Mouse (Mus musculus) heart, postnatal 0 days (tissue): ENCODE measurements around the gene Zc3h6. TPM values are rescaled to one million over a fixed set of nuclear protein-coding genes. Genes with fewer than 3 reads are reported as not detected.

Source experiments
- ATAC-seq: fragments of 200-750 bp; cut with Nextera tagmentation; 2 replicates; pipeline ENCODE4 v1.8.0; 2017; ENCODE audit warnings: low read depth, moderate number of reproducible peaks, moderate library complexity; ENCODE audit not compliant: insufficient read depth
- DNase-seq: peaks from one replicate; pipeline ENCODE4 v3.0.0-alpha.2; 2016; ENCODE audit warnings: low spot score
- H3K27ac ChIP-seq: fragments of 300-500 bp; sonication (generic); 2 replicates; pipeline ENCODE4 v1.5.1; 2014; ENCODE audit warnings: low read depth, mild to moderate bottlenecking
- H3K27me3 ChIP-seq: fragments of 300-500 bp; sonication (generic); 2 replicates; pipeline ENCODE4 v1.6.1; 2014; ENCODE audit warnings: low read length, mixed read lengths; ENCODE audit not compliant: control insufficient read depth, insufficient read depth
- H3K36me3 ChIP-seq: fragments of 300-500 bp; sonication (generic); replicated peaks from 2 replicates; pipeline ENCODE4 v1.6.1; 2014; ENCODE audit warnings: low read length, mixed read lengths; ENCODE audit not compliant: control insufficient read depth, insufficient read depth
- H3K4me1 ChIP-seq: fragments of 300-500 bp; sonication (generic); 2 replicates; pipeline ENCODE4 v1.6.1; 2014; ENCODE audit warnings: antibody characterized with exemption; ENCODE audit not compliant: control insufficient read depth, insufficient read depth
- H3K4me2 ChIP-seq: fragments of 300-500 bp; sonication (generic); 2 replicates; pipeline ENCODE4 v1.6.1; 2014; ENCODE audit warnings: low read depth, mild to moderate bottlenecking, low read length, moderate library complexity
- H3K4me3 ChIP-seq: fragments of 300-500 bp; sonication (generic); 2 replicates; pipeline ENCODE4 v1.5.1; 2014; ENCODE audit warnings: low read depth, low read length
- H3K9ac ChIP-seq: fragments of 300-500 bp; sonication (generic); replicated peaks from 2 replicates; pipeline ENCODE4 v1.6.1; 2014; ENCODE audit warnings: low read depth, low read length, mixed read lengths
- H3K9me3 ChIP-seq: fragments of 300-500 bp; sonication (generic); replicated peaks from 2 replicates; pipeline ENCODE4 v1.6.1; 2016; ENCODE audit warnings: low read length; ENCODE audit not compliant: control insufficient read depth
- CTCF ChIP-seq: IDR thresholded peaks from 2 replicates; pipeline ENCODE4 v1.5.1; 2016; ENCODE audit warnings: antibody characterized with exemption, control low read depth, low read depth
- EP300 ChIP-seq: IDR thresholded peaks from 2 replicates; pipeline ENCODE4 v1.6.1; 2016; ENCODE audit warnings: antibody characterized with exemption, low read depth
- WGBS: fragments of 180-500 bp; shearing (Covaris S2); extraction: QIAGEN DNeasy Blood & Tissue Kit; methylation state at CpG from one replicate; pipeline ENCODE4 v1.1.7; 2014; 5-methylcytosine and 5-hydroxymethylcytosine counted together
- polyA plus RNA-seq: library from polyadenylated mRNA; unstranded; fragments of >200 nt; fragmentation: Nextera tagmentation; extraction: Ambion mirVana; gene quantifications from 2 replicates; pipeline ENCODE4 v1.2.1, GENCODE M21; 2015
- total RNA-seq: library from RNA; depleted of rRNA; stranded (reverse); fragments of >200 nt; gene quantifications from 2 replicates; pipeline ENCODE4 v1.2.3, GENCODE M21; 2014; ENCODE audit warnings: low replicate concordance; rRNA removed

Zc3h6 gene
- 1.7 and 1.8 TPM in 2 replicates for total RNA-seq
- 3.0 and 3.2 TPM in 2 replicates for polyA plus RNA-seq

- Histone ChIP-seq H3K4me1 (peaks cover 3% of the 10 kb centered on the region; the same call in 1 of the 2 replicates), H3K9ac (peak within 1 kb of the TSS; percentile 96), H3K9me3 (no peaks in the 10 kb centered on the region), H3K36me3 (no peaks in the 10 kb centered on the region), H3K27me3 (no peaks in the 10 kb centered on the region), H3K4me2 (peak within 1 kb of the TSS; percentile 61), H3K4me3 (peak within 1 kb of the TSS; percentile 82), H3K27ac (peak within 1 kb of the TSS; percentile 100)
- under 1% methylated on average over 65 of the region's 65 CpGs for WGBS
- peak; percentile 97 for ATAC-seq
- DNase-seq = peak; percentile 96
- TF ChIP-seq EP300 = peak; percentile 75
- no peak for TF ChIP-seq CTCF
These were observed at the start of gene Zc3h6 for GRCm38 (mm10) chr2:128966641-128967580. TSS of gene Zc3h6 (plus strand) at chr2:128967402.

DNA sequence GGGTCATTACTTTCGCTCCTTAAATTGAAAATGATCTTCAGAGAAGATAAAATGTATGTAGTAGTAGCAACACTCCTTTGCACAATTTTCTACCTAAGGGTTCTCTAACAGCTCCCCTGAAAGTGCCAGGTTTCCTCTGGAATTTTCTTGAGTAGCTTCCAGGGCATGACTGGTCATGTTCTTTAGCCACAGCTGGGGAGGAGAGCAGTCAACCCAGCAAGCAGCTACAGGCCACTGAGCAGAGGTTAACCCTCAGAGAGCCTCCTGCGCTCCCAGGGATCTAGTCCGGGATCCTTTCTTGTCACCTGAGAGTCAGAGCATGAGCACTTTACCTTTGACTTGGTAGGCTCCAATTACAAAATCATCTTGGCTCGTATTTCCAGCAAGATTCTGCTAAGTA is 42.4 kb upstream of the Zc3h6 start:
- H3K4me3 ChIP-seq = no peak overlapping the region
- 90% methylated on average over 4 of the region's 4 CpGs for WGBS
- TF ChIP-seq EP300 (no peak), CTCF (no peak)
- DNase-seq (no peak), ATAC-seq (no peak)
- H3K36me3 ChIP-seq = peaks cover 12% of the 10 kb centered on the region; the same call in 1 of the 2 replicates
- H3K9ac ChIP-seq = no peak overlapping the region
- H3K4me2 ChIP-seq = no peak overlapping the region
- no peaks in the 10 kb centered on the region for H3K4me1 ChIP-seq
- H3K9me3 ChIP-seq = no peaks in the 10 kb centered on the region
- H3K27ac ChIP-seq = no peak overlapping the region
- no peaks in the 10 kb centered on the region for H3K27me3 ChIP-seq

DNA sequence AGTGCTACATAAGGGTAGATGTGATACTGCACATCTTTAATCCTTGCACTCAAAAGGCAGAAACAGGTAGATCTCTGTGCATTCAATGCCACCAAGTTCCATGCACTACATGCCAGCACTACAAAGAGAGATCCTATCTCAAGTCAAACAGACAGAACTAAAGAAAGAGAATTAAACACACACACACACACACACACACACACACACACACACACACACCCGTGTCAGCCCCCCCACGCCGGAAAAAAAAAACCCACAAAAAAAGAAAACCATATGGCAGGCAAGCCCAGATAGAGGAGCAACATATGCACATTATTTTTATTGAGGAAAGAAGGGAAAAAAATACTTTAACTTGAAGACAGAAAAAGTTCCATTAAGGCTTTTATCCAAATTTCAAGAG is 38.8 kb upstream of the Zc3h6 start:
- TF ChIP-seq EP300 (no peak), CTCF (no peak)

DNA sequence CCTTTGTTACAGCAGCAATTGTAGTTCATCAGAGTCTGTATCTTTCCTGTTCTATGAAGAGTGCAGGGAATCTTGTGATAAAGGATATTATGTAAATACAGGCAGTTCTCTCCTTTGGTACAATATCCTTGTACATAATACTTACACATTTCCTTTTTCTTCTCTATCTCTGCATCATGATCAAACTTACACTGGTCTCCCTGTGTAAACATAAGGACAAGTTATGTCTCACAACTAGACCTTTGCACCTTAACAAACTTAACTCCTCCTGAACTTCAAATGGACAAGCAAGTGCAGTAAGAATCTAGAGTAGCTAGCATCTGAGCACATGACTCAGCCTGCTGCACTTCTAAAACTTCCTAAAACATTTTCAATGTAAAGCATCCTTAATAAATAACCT is 36.5 kb upstream of the Zc3h6 start:
- ATAC-seq (no peak), DNase-seq (no peak)
- H3K4me1 ChIP-seq = no peaks in the 10 kb centered on the region
- no peaks in the 10 kb centered on the region for H3K27me3 ChIP-seq
- H3K4me2 ChIP-seq = no peak overlapping the region
- no peak overlapping the region for H3K4me3 ChIP-seq
- no peak overlapping the region for H3K9ac ChIP-seq
- TF ChIP-seq CTCF (no peak), EP300 (no peak)
- no peak overlapping the region for H3K27ac ChIP-seq
- H3K9me3 ChIP-seq = no peaks in the 10 kb centered on the region
- H3K36me3 ChIP-seq = peaks cover 35% of the 10 kb centered on the region; the same call in 1 of the 2 replicates

More for the DNA sequence above, 38.8 kb upstream of the Zc3h6 start:
- Histone ChIP-seq H3K4me2 (no peak overlapping the region), H3K27me3 (no peaks in the 10 kb centered on the region), H3K4me3 (no peak overlapping the region), H3K9ac (no peak overlapping the region), H3K9me3 (no peaks in the 10 kb centered on the region), H3K4me1 (no peaks in the 10 kb centered on the region), H3K36me3 (peaks cover 24% of the 10 kb centered on the region; the same call in 1 of the 2 replicates), H3K27ac (no peak overlapping the region)
- DNase-seq = no peak
- no peak for ATAC-seq
- 65% methylated on average over 3 of the region's 3 CpGs for WGBS

DNA sequence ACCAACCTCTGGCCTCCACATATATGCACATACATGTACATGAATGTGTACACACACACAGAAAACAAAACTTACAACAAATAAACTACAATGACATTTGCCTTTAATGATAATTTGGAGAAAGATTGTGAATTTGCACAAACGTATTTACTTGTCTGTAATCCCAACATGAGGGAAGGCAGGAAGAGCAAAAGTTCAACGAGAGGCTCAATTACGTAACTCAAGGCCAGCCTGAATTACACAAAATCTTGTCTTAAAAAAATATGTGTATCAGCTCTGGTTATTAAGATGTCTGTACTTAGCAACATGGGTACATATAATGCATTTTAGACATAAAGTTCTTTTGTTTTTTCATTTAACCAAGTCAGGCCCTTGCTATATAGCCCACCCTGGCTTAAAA is 30.9 kb upstream of the Zc3h6 start:
- Histone ChIP-seq H3K27me3 (no peaks in the 10 kb centered on the region), H3K4me2 (no peak overlapping the region), H3K4me3 (no peak overlapping the region), H3K4me1 (no peaks in the 10 kb centered on the region), H3K27ac (no peak overlapping the region), H3K36me3 (peaks cover 38% of the 10 kb centered on the region), H3K9ac (no peak overlapping the region), H3K9me3 (no peaks in the 10 kb centered on the region)
- WGBS = 76% methylated on average over 3 of the region's 3 CpGs
- TF ChIP-seq CTCF (no peak), EP300 (no peak)
- DNase-seq (no peak), ATAC-seq (no peak)
